Comparison of ENCODE assay signal across 16 mouse cellular contexts in genomic region chr6:30236564-30236963, GRCm38 (mm10).
A peak's percentile ranks its signal among the peaks of the same experiment; 100 is the strongest.
DNase-seq lines count a peak whose midpoint lies in the region; ATAC-seq and TF ChIP-seq lines count a peak whose summit lies in the region.
"Had no signal": no experiment of that assay in that cellular context is flagged by ENCODE, and none has a peak within 500 bp of the region (broad histone marks: within the 10 kb centered on the region; RNA-seq: fewer than 3 reads in every experiment).

No protein-coding gene starts in this region.

- no peak overlapping the region for H3K4me3 ChIP-seq in lung, postnatal 0 days (ENCODE audit: low read depth, low read length)
- no peak overlapping the region for H3K4me3 ChIP-seq in liver, embryonic 16.5 days (ENCODE audit: low read depth, low read length)
- H3K4me3 ChIP-seq in thymus, adult 2 months (ENCODE audit: control insufficient read depth, insufficient read depth, low read length) = no peak overlapping the region
- H3K4me3 ChIP-seq: heart, embryonic 10.5 days; hindbrain, embryonic 12.5 days; layer of hippocampus, adult 2 months; limb, embryonic 10.5 days had no signal

- TF ChIP-seq EP300 in lung, postnatal 0 days (IDR thresholded peaks at IDR 0.05) = no peak

- no peak overlapping the region for H3K9ac ChIP-seq in lung, postnatal 0 days (replicated peaks; ENCODE audit: low read depth)
- no peak overlapping the region for H3K9ac ChIP-seq in liver, embryonic 16.5 days (ENCODE audit: low read depth, low read length)
- H3K9ac ChIP-seq: hindbrain, embryonic 12.5 days had no signal

- no peaks in the 10 kb centered on the region for H3K4me1 ChIP-seq in lung, postnatal 0 days (ENCODE audit: insufficient read depth, low read depth, low read length)
- H3K4me1 ChIP-seq in liver, embryonic 16.5 days (ENCODE audit: control insufficient read depth, low read depth, low read length) = peaks cover 5% of the 10 kb centered on the region
- no peaks in the 10 kb centered on the region for H3K4me1 ChIP-seq in thymus, adult 2 months (replicated peaks; ENCODE audit: control insufficient read depth, insufficient read depth, low read length)
- H3K4me1 ChIP-seq: heart, embryonic 10.5 days; hindbrain, embryonic 12.5 days; limb, embryonic 10.5 days had no signal

- no peak for TF ChIP-seq CTCF in lung, postnatal 0 days (IDR thresholded peaks at IDR 0.05)
- TF ChIP-seq CTCF in thymus, adult 2 months (IDR thresholded peaks at IDR 0.05; ENCODE audit: borderline replicate concordance, control insufficient read depth, extremely low read depth, insufficient read depth, low read length, poor library complexity) = no peak

- intact Hi-C loops in heart, postnatal 25 days (cut with DNase I) = no loop called here

- H3K27ac ChIP-seq in lung, postnatal 0 days (ENCODE audit: low read length) = no peak overlapping the region
- H3K27ac ChIP-seq in liver, embryonic 16.5 days (ENCODE audit: low read length) = no peak overlapping the region
- H3K27ac ChIP-seq in thymus, adult 2 months (ENCODE audit: control insufficient read depth, insufficient read depth, low read length) = no peak overlapping the region
- H3K27ac ChIP-seq: heart, embryonic 10.5 days; hindbrain, embryonic 12.5 days; layer of hippocampus, adult 2 months; limb, embryonic 10.5 days had no signal

- ATAC-seq in lung, postnatal 0 days = 0 out of 2 replicates have a peak, but pooled peaks have one; percentile 21
- peak; percentile 39; the same call in 1 of the 2 replicates for ATAC-seq in liver, embryonic 16.5 days (ENCODE audit: low read depth)
- ATAC-seq: midbrain, embryonic 16.5 days had no signal

- peaks cover 14% of the 10 kb centered on the region; the same call in 1 of the 2 replicates for H3K36me3 ChIP-seq in lung, postnatal 0 days (ENCODE audit: insufficient read depth, low read length)
- no peaks in the 10 kb centered on the region; the same call in 1 of the 2 replicates for H3K36me3 ChIP-seq in liver, embryonic 16.5 days (ENCODE audit: control insufficient read depth, insufficient read depth)
- H3K36me3 ChIP-seq in thymus, adult 2 months (ENCODE audit: control insufficient read depth, insufficient read depth, low read length) = peaks cover 40% of the 10 kb centered on the region

- no peak overlapping the region for H3K4me2 ChIP-seq in lung, postnatal 0 days (replicated peaks; ENCODE audit: low read depth, low read length)
- H3K4me2 ChIP-seq in liver, embryonic 16.5 days (ENCODE audit: low read depth, low read length) = no peak overlapping the region
- H3K4me2 ChIP-seq: hindbrain, embryonic 12.5 days had no signal

- no peak for TF ChIP-seq POLR2A in thymus, adult 2 months (IDR thresholded peaks at IDR 0.05; ENCODE audit: control insufficient read depth, extremely low read depth, insufficient read depth, low read length, poor library complexity)

- H3K9me3 ChIP-seq in lung, postnatal 0 days (ENCODE audit: low read length) = no peaks in the 10 kb centered on the region
- H3K9me3 ChIP-seq in liver, embryonic 16.5 days (replicated peaks; ENCODE audit: control insufficient read depth, low read length) = no peaks in the 10 kb centered on the region
- H3K9me3 ChIP-seq: heart, embryonic 10.5 days; hindbrain, embryonic 12.5 days; limb, embryonic 10.5 days had no signal

- H3K27me3 ChIP-seq in lung, postnatal 0 days (replicated peaks; ENCODE audit: insufficient read depth, low read length) = no peaks in the 10 kb centered on the region
- H3K27me3 ChIP-seq in liver, embryonic 16.5 days (ENCODE audit: control insufficient read depth, insufficient read depth, low read depth, low read length) = no peaks in the 10 kb centered on the region
- no peaks in the 10 kb centered on the region for H3K27me3 ChIP-seq in thymus, adult 2 months (ENCODE audit: control insufficient read depth, insufficient read depth, low read length)
- H3K27me3 ChIP-seq: hindbrain, embryonic 12.5 days had no signal

- WGBS in lung, postnatal 0 days = 63% methylated on average over 1 of the region's 1 CpGs
- WGBS in liver, embryonic 16.5 days (ENCODE audit: insufficient replicate concordance) = 29% methylated on average over 1 of the region's 1 CpGs
- 97% methylated on average over 1 of the region's 1 CpGs for WGBS in thymus, adult 2 months

- DNase-seq in cerebellum, postnatal 10 days = peak; percentile 22 to 29
- DNase-seq in cerebellum, postnatal 36 days = no peak
- no peak for DNase-seq in lung, postnatal 0 days (ENCODE audit: low spot score)
- no peak for DNase-seq in lung, postnatal 4 days
- DNase-seq in adrenal gland, postnatal 14 days = peak; percentile 29
- no peak for DNase-seq in thymus, adult 2 months
- no peak for DNase-seq in heart, postnatal 25 days (ENCODE audit: low spot score)
- DNase-seq: B cell, adult 2 months; kidney, adult 18-20 months; lung, postnatal 10 days had no signal

Comparison
In these comparisons a context has a peak if more than half of its experiments do, and no peak if none do; other contexts are left out.
1. DNase-seq: peak in cerebellum, postnatal 10 days (2 of 2) and adrenal gland, postnatal 14 days (single experiment); none in cerebellum, postnatal 36 days (0 of 2), lung, postnatal 0 days (single experiment), lung, postnatal 4 days (0 of 2), thymus, adult 2 months (single experiment) and heart, postnatal 25 days (single experiment).